Mouse (Mus musculus) CH12.LX (cell line): ENCODE results near the gene Arhgef2. TPM values are rescaled to one million over a fixed set of nuclear protein-coding genes. Genes with fewer than 3 reads are reported as not detected.

Experiments
- DNase-seq: peaks from one replicate; pipeline ENCODE4 v3.0.0-alpha.2; 2013; ENCODE audit errors: extremely low read depth
- H3K27ac ChIP-seq: 2 replicates; pipeline ENCODE4 v1.5.1; 2012; ENCODE audit warnings: low read depth, mild to moderate bottlenecking, control low read depth, moderate library complexity; ENCODE audit not compliant: insufficient read depth
- H3K27me3 ChIP-seq: replicated peaks from 2 replicates; pipeline ENCODE3; 2012; ENCODE audit warnings: inconsistent platforms
- H3K36me3 ChIP-seq, 2 experiments: replicated peaks in 1 of 2; 2 replicates each; pipeline versions ENCODE3 to v1.6.1; 2012; ENCODE audit warnings: inconsistent platforms in 1 of 2, low read length in 1 of 2, mild to moderate bottlenecking in 1 of 2, mixed read lengths in 1 of 2, moderate library complexity in 1 of 2; ENCODE audit not compliant: control insufficient read depth in 1 of 2, insufficient read depth in 1 of 2
- H3K4me1 ChIP-seq, 2 experiments: 2 replicates each; pipeline ENCODE4 v1.6.1; 2012; ENCODE audit warnings: inconsistent platforms in 1 of 2, moderate library complexity in 1 of 2; ENCODE audit not compliant: insufficient read depth in 2 of 2, control insufficient read depth in 1 of 2
- H3K4me2 ChIP-seq: 2 replicates; pipeline ENCODE4 v1.6.1; 2012; ENCODE audit warnings: low read depth, mild to moderate bottlenecking, control low read depth; ENCODE audit not compliant: poor library complexity, insufficient read depth, severe bottlenecking
- H3K4me3 ChIP-seq, 3 experiments: fragments of 150-350 bp in 1 of 3; sonication (generic) in 1 of 3; replicated peaks in 1 of 3; 2 replicates each; pipeline versions ENCODE3 to v1.5.1; 2011 to 2012; ENCODE audit warnings: low read depth in 2 of 3, low read length in 2 of 3, mild to moderate bottlenecking in 2 of 3, moderate library complexity in 2 of 3, control low read depth in 1 of 3, improper control_type of control experiment in 1 of 3, inconsistent platforms in 1 of 3, mixed read lengths in 1 of 3; ENCODE audit not compliant: poor library complexity in 1 of 3
- H3K79me2 ChIP-seq: replicated peaks from 2 replicates; pipeline ENCODE4 v1.6.1; 2012; ENCODE audit warnings: mild to moderate bottlenecking, moderate library complexity; ENCODE audit not compliant: control insufficient read depth, poor library complexity, insufficient read depth, severe bottlenecking; ENCODE audit errors: extremely low read depth
- H3K9ac ChIP-seq: 2 replicates; pipeline ENCODE4 v1.6.1; 2012; ENCODE audit warnings: low read depth, mild to moderate bottlenecking, control low read depth, moderate library complexity; ENCODE audit not compliant: insufficient read depth
- H3K9me3 ChIP-seq: replicated peaks from 2 replicates; pipeline ENCODE3; 2012; ENCODE audit warnings: low read length, inconsistent platforms, mixed read lengths
- BHLHE40 ChIP-seq: IDR thresholded peaks from 2 replicates; pipeline ENCODE4 v1.6.1; 2011; ENCODE audit warnings: mild to moderate bottlenecking, low read depth, low read length, improper control_type of control experiment
- CHD1 ChIP-seq: IDR thresholded peaks from 2 replicates; pipeline ENCODE4 v1.6.1; 2012; ENCODE audit warnings: low read depth, low read length, improper control_type of control experiment, inconsistent platforms
- CTCF ChIP-seq, 2 experiments: IDR thresholded peaks in 1 of 2; conservative IDR thresholded peaks in 1 of 2; 2 replicates each; pipeline ENCODE4 v1.5.1; 2011 to 2012; ENCODE audit warnings: low read depth in 2 of 2, low read length in 2 of 2, improper control_type of control experiment in 1 of 2, inconsistent platforms in 1 of 2, mild to moderate bottlenecking in 1 of 2, moderate library complexity in 1 of 2
- E2F4 ChIP-seq: IDR thresholded peaks from 2 replicates; pipeline ENCODE4 v1.6.1; 2011; ENCODE audit warnings: low read depth, low read length, improper control_type of control experiment; ENCODE audit not compliant: insufficient replicate concordance
- EP300 ChIP-seq: IDR thresholded peaks from 2 replicates; pipeline ENCODE4 v1.6.1; 2011; ENCODE audit warnings: low read length, improper control_type of control experiment
- ETS1 ChIP-seq: conservative IDR thresholded peaks from 2 replicates; pipeline ENCODE4 v1.6.1; 2012; ENCODE audit warnings: low read depth, mild to moderate bottlenecking, inconsistent platforms, low read length, improper control_type of control experiment, moderate library complexity
- IRF4 ChIP-seq: IDR thresholded peaks from 2 replicates; pipeline ENCODE4 v1.6.1; 2014; ENCODE audit warnings: low read depth, mild to moderate bottlenecking, inconsistent platforms, low read length, improper control_type of control experiment
- MAZ ChIP-seq: IDR thresholded peaks from 2 replicates; pipeline ENCODE4 v1.6.1; 2012; ENCODE audit warnings: low read depth, mild to moderate bottlenecking, inconsistent platforms, low read length, improper control_type of control experiment, moderate library complexity
- MXI1 ChIP-seq: IDR thresholded peaks from 2 replicates; pipeline ENCODE4 v1.6.1; 2011; ENCODE audit warnings: mild to moderate bottlenecking, low read depth, low read length, improper control_type of control experiment
- NELFE ChIP-seq: IDR thresholded peaks from 2 replicates; pipeline ENCODE4 v1.6.1; 2011; ENCODE audit warnings: low read depth, low read length, improper control_type of control experiment
- POLR2A ChIP-seq: IDR thresholded peaks from 2 replicates; pipeline ENCODE4 v1.6.1; 2011; ENCODE audit warnings: low read depth, mild to moderate bottlenecking, improper control_type of control experiment, low read length
- RAD21 ChIP-seq: IDR thresholded peaks from 2 replicates; pipeline ENCODE4 v1.6.1; 2011; ENCODE audit warnings: low read depth, mild to moderate bottlenecking, low read length, improper control_type of control experiment, moderate library complexity
- RCOR1 ChIP-seq: conservative IDR thresholded peaks from 2 replicates; pipeline ENCODE4 v1.6.1; 2012; ENCODE audit warnings: low read depth, mild to moderate bottlenecking, inconsistent platforms, low read length, improper control_type of control experiment
- SIN3A ChIP-seq: IDR thresholded peaks from 2 replicates; pipeline ENCODE4 v1.6.1; 2012; ENCODE audit warnings: low read length, improper control_type of control experiment, inconsistent platforms
- TBP ChIP-seq: conservative IDR thresholded peaks from 2 replicates; pipeline ENCODE4 v1.6.1; 2011; ENCODE audit warnings: low read depth, low read length, improper control_type of control experiment
- TCF12 ChIP-seq: IDR thresholded peaks from 2 replicates; pipeline ENCODE4 v1.6.1; 2014; ENCODE audit warnings: low read depth, mild to moderate bottlenecking, inconsistent platforms, low read length, improper control_type of control experiment
- UBTF ChIP-seq: IDR thresholded peaks from 2 replicates; pipeline ENCODE4 v1.6.1; 2012; ENCODE audit warnings: low read depth, mild to moderate bottlenecking, inconsistent platforms, low read length, improper control_type of control experiment, moderate library complexity
- USF2 ChIP-seq: conservative IDR thresholded peaks from 2 replicates; pipeline ENCODE4 v1.6.1; 2011; ENCODE audit warnings: low read depth, low read length, improper control_type of control experiment
- ZKSCAN1 ChIP-seq: IDR thresholded peaks from 2 replicates; pipeline ENCODE4 v1.6.1; 2012; ENCODE audit warnings: low read depth, inconsistent platforms, low read length, improper control_type of control experiment, borderline replicate concordance
- ZNF384 ChIP-seq: IDR thresholded peaks from 2 replicates; pipeline ENCODE4 v1.6.1; 2012; ENCODE audit warnings: low read depth, low read length, improper control_type of control experiment, inconsistent platforms
- dilution Hi-C: fragments of 300-500 bp; cut with MboI; formaldehyde crosslinking; loops from 2 replicates; pipeline ENCODE4 v1.14.3; 2020; ENCODE audit warnings: low sequenced_read_pairs; ENCODE audit not compliant: extremely low pct_unique_long_range_greater_than_20kb, extremely low pct_ligation_motif_present
- in situ Hi-C: fragments of 300-500 bp; cut with MboI; formaldehyde crosslinking; loops from 3 replicates; pipeline ENCODE4 v1.14.3; 2019; ENCODE audit warnings: low sequenced_read_pairs, low pct_ligation_motif_present, low pct_unique_long_range_greater_than_20kb, mixed read lengths
- polyA plus RNA-seq: library from polyadenylated mRNA; unstranded; fragments of >175 nt; gene quantifications from 2 replicates; pipeline ENCODE4 v1.2.1, GENCODE M21; 2012; ENCODE audit warnings: low read depth; ENCODE audit not compliant: insufficient read length
- total RNA-seq, 2 experiments: library from RNA; depleted of rRNA; stranded (reverse); fragments of 300-350 nt in 1 of 2; fragments of >200 nt in 1 of 2; gene quantifications; 2 replicates each; pipeline ENCODE4 v1.2.3; 2012 to 2014

Gene Arhgef2
- total and polyA plus RNA-seq, 3 experiments = 18.5 to 43.9 (median 43.1) TPM

DNA sequence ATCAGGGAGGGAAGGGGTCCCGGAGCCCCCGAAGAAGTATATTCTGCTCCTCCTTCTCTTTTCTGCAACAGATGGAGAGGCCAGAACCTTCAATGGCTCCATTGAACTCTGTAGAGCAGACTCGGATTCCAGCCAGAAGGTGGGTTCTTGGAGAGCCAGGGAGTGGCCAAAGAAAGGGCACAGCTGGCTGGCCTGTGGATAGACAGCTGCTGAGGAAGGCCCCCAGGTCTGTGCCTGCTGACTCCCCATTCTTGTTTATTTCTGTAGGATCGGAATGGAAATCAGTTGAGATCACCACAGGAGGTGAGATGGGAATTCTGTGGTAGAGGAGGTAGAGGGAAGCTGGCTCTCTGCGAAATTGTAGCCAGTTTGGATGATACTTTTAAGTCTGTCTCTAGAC, 37.3 kb downstream of the Arhgef2 start:
- Histone ChIP-seq H3K27me3 (no peaks in the 10 kb centered on the region), H3K36me3 (peaks cover 67 to 83% of the 10 kb centered on the region in 2 experiments), H3K79me2 (no peaks in the 10 kb centered on the region), H3K9me3 (no peaks in the 10 kb centered on the region), H3K27ac (no peak overlapping the region), H3K9ac (no peak overlapping the region), H3K4me3 (no peak overlapping the region), H3K4me1 (peaks cover 3 to 31% of the 10 kb centered on the region in 2 experiments), H3K4me2 (no peak overlapping the region)
- dilution Hi-C loops (no loop called here), in situ Hi-C loops (no loop called here)
- TF ChIP-seq IRF4 (no peak), POLR2A (no peak), MXI1 (no peak)
- DNase-seq = no peak

- TF ChIP-seq UBTF = no peak
- no peak for TF ChIP-seq MAZ
- no peak for TF ChIP-seq BHLHE40
- TF ChIP-seq SIN3A = no peak
- no peak for TF ChIP-seq E2F4
- no peak for TF ChIP-seq ETS1
- TF ChIP-seq RCOR1 = no peak
- TF ChIP-seq ZKSCAN1 = no peak
- dilution Hi-C loops (no loop called here), in situ Hi-C loops (no loop called here)
- Histone ChIP-seq H3K4me3 (no peak overlapping the region), H3K9ac (no peak overlapping the region), H3K4me1 (peaks cover 25 to 60% of the 10 kb centered on the region in 2 experiments), H3K36me3 (peaks cover 47 to 60% of the 10 kb centered on the region in 2 experiments), H3K27ac (peak overlapping the region; percentile 30; the same call in 1 of the 2 replicates), H3K27me3 (no peaks in the 10 kb centered on the region), H3K9me3 (no peaks in the 10 kb centered on the region), H3K4me2 (no peak overlapping the region), H3K79me2 (no peaks in the 10 kb centered on the region)
- DNase-seq = no peak
These were observed 40.2 kb downstream of the Arhgef2 start for GRCm38 (mm10) chr3:88645937-88646336.

DNA sequence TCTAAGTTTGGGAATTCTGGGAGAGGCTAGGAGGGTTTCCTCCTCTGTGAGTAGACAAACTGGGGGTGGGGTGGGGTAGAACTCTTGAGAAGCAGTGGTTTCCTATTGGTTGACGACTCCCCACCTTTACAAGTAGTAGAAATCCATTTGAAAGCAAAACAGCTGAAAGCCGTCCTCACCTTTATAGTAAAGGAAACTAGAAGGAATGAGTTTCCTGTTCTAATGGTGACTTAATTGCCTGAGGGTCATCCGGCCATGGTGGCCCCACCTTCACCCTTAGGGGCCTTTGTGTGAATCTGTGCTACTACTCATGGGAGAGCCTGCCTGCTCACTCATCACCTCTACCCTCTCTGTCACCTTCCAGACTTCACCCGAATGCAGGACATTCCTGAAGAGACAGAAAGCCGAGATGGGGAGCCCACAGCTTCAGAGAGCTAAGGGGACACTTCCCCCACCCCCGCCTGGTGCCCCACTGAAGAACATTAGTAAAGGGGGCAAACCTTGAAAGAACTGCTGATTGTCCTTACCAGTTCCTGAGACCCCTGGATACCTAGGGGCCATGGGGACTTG, 40.7 kb downstream of the Arhgef2 start:
- H3K27ac ChIP-seq = no peak overlapping the region; the same call in 1 of the 2 replicates

More for the DNA sequence above, 40.7 kb downstream of the Arhgef2 start:
- no peak overlapping the region for H3K4me3 ChIP-seq
- H3K36me3 ChIP-seq = peaks cover 44 to 56% of the 10 kb centered on the region in 2 experiments
- H3K9me3 ChIP-seq = no peaks in the 10 kb centered on the region
- TF ChIP-seq ETS1 (no peak), EP300 (no peak), POLR2A (no peak), ZNF384 (no peak), E2F4 (no peak), USF2 (no peak), RAD21 (no peak), TBP (no peak), RCOR1 (no peak), CHD1 (no peak), NELFE (no peak), TCF12 (no peak), CTCF (conservative IDR thresholded peaks at IDR 0.05 in 1 of 2, IDR thresholded peaks at IDR 0.05 in 1 of 2; ENCODE audit: low read depth in 2 of 2, low read length in 2 of 2) (no peak)
- TF ChIP-seq, all 38 proteins: peak for 0
- in situ Hi-C loops = no loop called here
- no peak for DNase-seq
- Histone ChIP-seq H3K79me2 (no peaks in the 10 kb centered on the region), H3K4me2 (no peak overlapping the region), H3K9ac (no peak overlapping the region), H3K27me3 (no peaks in the 10 kb centered on the region), H3K4me1 (peaks cover 28 to 62% of the 10 kb centered on the region in 2 experiments)
- dilution Hi-C loops = no loop called here
